Mouse (Mus musculus): ENCODE measurements around the gene Ang2.
"Not testable (repeated sequence)": the region's sequence is repeated elsewhere in the genome, so short reads cannot be mapped to it uniquely, and the experiment has no call there.

The Ang2 gene

GRCm38 (mm10) chr14:51199098-51200023 is at the start of gene Ang2:
Gene Ang2 (minus strand): TSS chr14:51199148.
- no peak for DNase-seq (ENCODE audit: low spot score in 2 of 2)

- no peak for DNase-seq (ENCODE audit: low spot score in 2 of 2)
Measured at GRCm38 (mm10) chr14:51247736-51248135, 48.8 kb upstream of the Ang2 start.

GRCm38 (mm10) chr14:51240899-51241298 is 42.0 kb upstream of the Ang2 start:
- peak in 1 of 2 experiments; percentile 23 for DNase-seq (ENCODE audit: low spot score in 2 of 2)

GRCm38 (mm10) chr14:51237488-51237887 is 38.5 kb upstream of the Ang2 start:
- DNase-seq (ENCODE audit: low spot score in 2 of 2): not testable (repeated sequence)

- DNase-seq (ENCODE audit: low spot score in 2 of 2): not testable (repeated sequence)
Measured at GRCm38 (mm10) chr14:51229657-51230056, 30.7 kb upstream of the Ang2 start.

GRCm38 (mm10) chr14:51220075-51220474 is 21.1 kb upstream of the Ang2 start:
- not testable (repeated sequence) for DNase-seq (ENCODE audit: low spot score in 2 of 2)

GRCm38 (mm10) chr14:51203115-51203514 is 4.2 kb upstream of the Ang2 start, which contains the start of gene Ear14:
Gene Ear14 (plus strand): TSS chr14:51203391.
- DNase-seq (ENCODE audit: low spot score in 2 of 2): no peak

- DNase-seq (ENCODE audit: low spot score in 2 of 2): no peak
Measured at GRCm38 (mm10) chr14:51200466-51200865, 1.5 kb upstream of the Ang2 start.

GRCm38 (mm10) chr14:51200054-51200453 is 1.1 kb upstream of the Ang2 start:
- no peak for DNase-seq (ENCODE audit: low spot score in 2 of 2)

- no peak for DNase-seq (ENCODE audit: low spot score in 2 of 2)
Measured at GRCm38 (mm10) chr14:51195681-51196080, 3.3 kb downstream of the Ang2 start.

- DNase-seq (ENCODE audit: low spot score in 2 of 2): not testable (repeated sequence)
Measured at GRCm38 (mm10) chr14:51181051-51181450, 17.9 kb downstream of the Ang2 start.

GRCm38 (mm10) chr14:51173843-51174242 is 25.1 kb downstream of the Ang2 start:
- DNase-seq (ENCODE audit: low spot score in 2 of 2): no peak

- not testable (repeated sequence) for DNase-seq (ENCODE audit: low spot score in 2 of 2)
Measured at GRCm38 (mm10) chr14:51172947-51173346, 26.0 kb downstream of the Ang2 start.

- DNase-seq (ENCODE audit: low spot score in 2 of 2): peak in 1 of 2 experiments; percentile 42
Measured at GRCm38 (mm10) chr14:51172095-51172865, 26.7 kb downstream of the Ang2 start.

- no peak for DNase-seq (ENCODE audit: low spot score in 2 of 2)
Measured at GRCm38 (mm10) chr14:51166068-51166467, 32.9 kb downstream of the Ang2 start.

GRCm38 (mm10) chr14:51165435-51165834 is 33.5 kb downstream of the Ang2 start:
- no peak for DNase-seq (ENCODE audit: low spot score in 2 of 2)

- DNase-seq (ENCODE audit: low spot score in 2 of 2): not testable (repeated sequence)
Measured at GRCm38 (mm10) chr14:51163323-51163722, 35.6 kb downstream of the Ang2 start.

- not testable (repeated sequence) for DNase-seq (ENCODE audit: low spot score in 2 of 2)
Measured at GRCm38 (mm10) chr14:51161976-51162375, 37.0 kb downstream of the Ang2 start, which contains the start of gene Rnase2b. Gene Rnase2b (plus strand): TSS chr14:51162260.

GRCm38 (mm10) chr14:51157072-51157471 is 41.9 kb downstream of the Ang2 start:
- DNase-seq (ENCODE audit: low spot score in 2 of 2): no peak

- no peak for DNase-seq (ENCODE audit: low spot score in 2 of 2)
Measured at GRCm38 (mm10) chr14:51156736-51157068, 42.2 kb downstream of the Ang2 start.

GRCm38 (mm10) chr14:51156056-51156735 is 42.8 kb downstream of the Ang2 start:
- no peak for DNase-seq (ENCODE audit: low spot score in 2 of 2)

Data from cerebellum, postnatal 4 days (tissue).